ENCODE assay signal across 9 mouse cellular contexts in the genomic region with DNA sequence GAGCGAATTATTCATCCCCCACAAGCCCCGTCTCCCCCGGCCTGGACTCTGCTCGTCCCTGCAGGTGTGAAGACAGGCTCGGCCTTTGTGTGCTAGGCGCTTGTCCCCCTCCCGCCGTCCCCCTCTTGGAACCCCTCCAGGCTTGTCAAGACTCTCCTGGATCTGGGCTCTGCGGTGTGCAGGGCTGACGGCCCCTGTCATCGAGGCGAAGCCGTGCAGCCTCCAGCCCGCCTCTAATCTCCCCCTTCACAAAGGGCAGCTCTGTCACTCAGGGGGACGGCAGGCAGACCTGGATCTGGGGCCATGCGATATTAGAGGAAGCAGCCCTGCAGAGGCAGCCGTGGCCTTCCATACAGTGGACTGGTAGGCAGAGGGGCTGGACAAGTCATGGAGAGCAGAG. TPM values are rescaled to one million over a fixed set of nuclear protein-coding genes. Genes with fewer than 3 reads are reported as not detected.
DNase-seq lines count a peak whose midpoint lies in the region; ATAC-seq lines count a peak whose summit lies in the region.
"Had no signal": no experiment of that assay in that cellular context is flagged by ENCODE, and none has a peak within 500 bp of the region (broad histone marks: within the 10 kb centered on the region; RNA-seq: fewer than 3 reads in every experiment).

No protein-coding gene starts in this region.

- ATAC-seq in embryonic facial prominence, embryonic 14.5 days (ENCODE audit: low read depth): peak; percentile 61
- peak; percentile 77 for ATAC-seq in hindbrain, embryonic 15.5 days (ENCODE audit: low FRiP score, low read depth)
- no peak for ATAC-seq in neural tube, embryonic 11.5 days (ENCODE audit: insufficient read depth, low FRiP score, low TSS enrichment)

- H3K27ac ChIP-seq in embryonic facial prominence, embryonic 14.5 days (replicated peaks; ENCODE audit: low read depth, low read length): no peak overlapping the region
- H3K27ac ChIP-seq in hindbrain, embryonic 15.5 days (replicated peaks): no peak overlapping the region
- H3K27ac ChIP-seq in neural tube, embryonic 11.5 days (ENCODE audit: low read depth, low read length): no peak overlapping the region

- 2% methylated on average over 17 of the region's 17 CpGs for WGBS in embryonic facial prominence, embryonic 14.5 days
- 3% methylated on average over 17 of the region's 17 CpGs for WGBS in hindbrain, embryonic 15.5 days
- WGBS in neural tube, embryonic 11.5 days: 11% methylated on average over 17 of the region's 17 CpGs

- H3K4me1 ChIP-seq in embryonic facial prominence, embryonic 14.5 days (ENCODE audit: control insufficient read depth, insufficient read depth, low read length): peaks cover 12% of the 10 kb centered on the region; the same call in 1 of the 2 replicates
- peaks cover 25% of the 10 kb centered on the region for H3K4me1 ChIP-seq in hindbrain, embryonic 15.5 days (replicated peaks)
- no peaks in the 10 kb centered on the region for H3K4me1 ChIP-seq in neural tube, embryonic 11.5 days (ENCODE audit: control insufficient read depth, insufficient read depth, low read length)

- no peaks in the 10 kb centered on the region for H3K27me3 ChIP-seq in embryonic facial prominence, embryonic 14.5 days (replicated peaks; ENCODE audit: control insufficient read depth, insufficient read depth, low read length)
- H3K27me3 ChIP-seq in hindbrain, embryonic 15.5 days: no peaks in the 10 kb centered on the region
- H3K27me3 ChIP-seq in neural tube, embryonic 11.5 days (ENCODE audit: control insufficient read depth, insufficient read depth, low read length): 0 out of 2 replicates have a peak, but pooled peaks cover 2% of the 10 kb centered on the region

- H3K9ac ChIP-seq in embryonic facial prominence, embryonic 14.5 days (ENCODE audit: low read depth, low read length): no peak overlapping the region
- H3K9ac ChIP-seq in hindbrain, embryonic 15.5 days: no peak overlapping the region
- 0 out of 2 replicates have a peak overlapping the region, but pooled peaks have one; percentile 2 for H3K9ac ChIP-seq in neural tube, embryonic 11.5 days (ENCODE audit: low read length)

- no peaks in the 10 kb centered on the region for H3K9me3 ChIP-seq in embryonic facial prominence, embryonic 14.5 days (ENCODE audit: control insufficient read depth, low read length)
- H3K9me3 ChIP-seq in hindbrain, embryonic 15.5 days: no peaks in the 10 kb centered on the region
- no peaks in the 10 kb centered on the region for H3K9me3 ChIP-seq in neural tube, embryonic 11.5 days (ENCODE audit: control insufficient read depth, low read length)

- H3K4me3 ChIP-seq in embryonic facial prominence, embryonic 14.5 days (ENCODE audit: low read depth, low read length): no peak overlapping the region
- H3K4me3 ChIP-seq in hindbrain, embryonic 15.5 days: no peak overlapping the region
- no peak overlapping the region for H3K4me3 ChIP-seq in neural tube, embryonic 11.5 days (ENCODE audit: low read depth, low read length)

- no peaks in the 10 kb centered on the region for H3K36me3 ChIP-seq in embryonic facial prominence, embryonic 14.5 days (ENCODE audit: control insufficient read depth, insufficient read depth, low read length)
- H3K36me3 ChIP-seq in hindbrain, embryonic 15.5 days: no peaks in the 10 kb centered on the region
- no peaks in the 10 kb centered on the region for H3K36me3 ChIP-seq in neural tube, embryonic 11.5 days (ENCODE audit: control insufficient read depth, insufficient read depth, low read length)

- DNase-seq in kidney, postnatal 10 days: peak; percentile 36
- no peak for DNase-seq in kidney, adult 8-10 months
- peak; percentile 67 for DNase-seq in embryonic facial prominence, embryonic 14.5 days (ENCODE audit: low spot score)
- peak; percentile 25 for DNase-seq in neural tube, embryonic 11.5 days (ENCODE audit: low spot score)
- no peak for DNase-seq in left cerebral cortex, adult 9 months (ENCODE audit: low spot score in 2 of 2)
- no peak for DNase-seq in adrenal gland, adult 2 months
- no peak for DNase-seq in urinary bladder, adult 18-20 months (ENCODE audit: low spot score in 2 of 2)
- DNase-seq: right cerebral cortex, postnatal 25 days had no signal

- H3K4me2 ChIP-seq in embryonic facial prominence, embryonic 14.5 days (ENCODE audit: low read depth, low read length): peak overlapping the region; percentile 44
- H3K4me2 ChIP-seq in hindbrain, embryonic 15.5 days: peak overlapping the region; percentile 41
- H3K4me2 ChIP-seq in neural tube, embryonic 11.5 days (ENCODE audit: low read depth): peak overlapping the region; percentile 29; the same call in 1 of the 2 replicates

RNA-seq across cellular contexts. Expression of gene Rpn1, which starts 47.8 kb away (rescaled TPM):
- polyA plus RNA-seq in embryonic facial prominence, embryonic 14.5 days (2014; fragmentation: Nextera tagmentation; extraction: Ambion mirVana): 391 and 414 TPM in 2 replicates
- polyA plus RNA-seq in hindbrain, embryonic 15.5 days (2015; fragmentation: Nextera tagmentation; extraction: Ambion mirVana): 298 and 305 TPM in 2 replicates
- polyA plus RNA-seq in neural tube, embryonic 11.5 days (2014; fragmentation: Nextera tagmentation; extraction: Ambion mirVana): 301 and 345 TPM in 2 replicates
- total RNA-seq in adrenal gland, adult 2 months (2021): 100 to 1,000 TPM; 287 to 305 TPM
- polyA plus RNA-seq in adrenal gland, adult 2 months (2012; rRNA removed): 117 and 146 TPM in 2 replicates

Comparison
In these comparisons a context has a peak if more than half of its experiments do, and no peak if none do; other contexts are left out.
1. DNase-seq: peak in kidney, postnatal 10 days (single experiment), embryonic facial prominence, embryonic 14.5 days (single experiment) and neural tube, embryonic 11.5 days (single experiment); none in kidney, adult 8-10 months (0 of 2), left cerebral cortex, adult 9 months (0 of 2), adrenal gland, adult 2 months (single experiment) and urinary bladder, adult 18-20 months (0 of 2).
2. Peak in every context shown above with its lines, with median percentiles within 50 percentile points of each other: H3K4me2 ChIP-seq.